Mouse (Mus musculus) olfactory bulb, adult 2 months (tissue): ENCODE measurements around the gene Zfp9. TPM values are rescaled to one million over a fixed set of nuclear protein-coding genes. Genes with fewer than 3 reads are reported as not detected.

Experiments used
- H3K27ac ChIP-seq: fragments of 200-500 bp; 2 replicates; pipeline ENCODE4 v1.5.1; 2012; ENCODE audit warnings: low read depth, low read length; ENCODE audit not compliant: insufficient read depth
- H3K4me1 ChIP-seq: fragments of 200-500 bp; 2 replicates; pipeline ENCODE4 v1.6.1; 2012; ENCODE audit warnings: low read length; ENCODE audit not compliant: control insufficient read depth, insufficient read depth
- H3K4me3 ChIP-seq: fragments of 200-500 bp; 2 replicates; pipeline ENCODE4 v1.5.1; 2012; ENCODE audit warnings: mild to moderate bottlenecking, low read depth, low read length, moderate library complexity; ENCODE audit not compliant: insufficient read depth
- CTCF ChIP-seq: fragments of 200-500 bp; IDR thresholded peaks from 2 replicates; pipeline ENCODE4 v1.5.1; 2012; ENCODE audit warnings: low read depth, mild to moderate bottlenecking, low read length, moderate library complexity; ENCODE audit not compliant: insufficient read depth
- POLR2A ChIP-seq: fragments of 200-500 bp; IDR thresholded peaks from 2 replicates; pipeline ENCODE4 v1.6.1; 2012; ENCODE audit warnings: mild to moderate bottlenecking, low read depth, low read length, moderate library complexity; ENCODE audit not compliant: insufficient read depth
- WGBS: fragments of 180-500 bp; shearing (Covaris S2); methylation state at CpG from one replicate; pipeline ENCODE4 v1.1.7; 2018; 5-methylcytosine and 5-hydroxymethylcytosine counted together
- polyA plus RNA-seq: library from polyadenylated mRNA; stranded (reverse); fragments of >200 nt; gene quantifications from 2 replicates; pipeline ENCODE4 v1.2.4, GENCODE M21; 2012; ENCODE audit warnings: low replicate concordance; ENCODE audit not compliant: missing spikeins, insufficient read depth, insufficient read length

The Zfp9 gene
- polyA plus RNA-seq: not detected in 2 replicates

DNA sequence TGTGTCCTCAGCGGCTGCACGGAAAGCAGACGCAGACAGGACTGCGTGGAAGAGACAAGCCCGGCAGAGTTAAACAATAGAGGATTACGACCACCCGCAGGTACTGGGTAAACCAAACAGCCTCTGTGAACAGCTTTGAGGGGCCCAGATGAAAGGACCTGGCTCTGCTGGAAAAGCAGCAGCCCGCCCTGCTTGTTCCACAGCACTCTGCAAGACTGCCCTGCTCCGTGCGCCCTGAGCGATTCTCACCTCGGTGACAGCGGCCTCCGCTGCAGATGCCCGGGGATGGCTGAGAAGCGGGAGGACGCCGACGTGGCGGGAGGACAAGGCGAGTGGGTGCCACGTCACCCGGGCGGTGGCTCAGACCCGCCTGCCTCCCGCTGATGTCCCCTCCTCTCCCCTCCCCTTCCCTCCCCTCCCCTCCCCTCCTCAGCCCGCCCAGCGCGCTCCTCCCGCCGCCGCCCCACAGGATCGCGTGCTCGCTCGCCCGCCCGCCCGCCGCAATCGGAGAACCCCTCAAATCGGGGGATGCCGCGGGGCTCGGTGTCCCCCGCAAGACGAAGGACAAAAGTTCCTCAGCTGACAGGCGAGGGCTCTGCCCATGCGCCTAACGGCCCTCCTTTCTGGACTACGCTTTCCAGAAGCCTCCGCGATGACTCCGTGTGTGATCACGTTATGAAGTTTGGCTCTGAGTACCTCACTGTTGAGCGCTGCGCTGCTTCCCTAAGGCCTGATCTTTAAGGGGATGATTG lies at the start of gene Zfp9:
Gene Zfp9 (minus strand): TSS at position 364 of the 752 bp plus-strand sequence.
- WGBS: under 1% methylated on average over 45 of the region's 57 CpGs
- peak within 1 kb of the TSS; percentile 60 for H3K4me3 ChIP-seq
- TF ChIP-seq POLR2A (peak; percentile 86), CTCF (no peak)
- peak within 1 kb of the TSS; percentile 18 for H3K27ac ChIP-seq
- no peaks in the 10 kb centered on the region; the same call in 1 of the 2 replicates for H3K4me1 ChIP-seq

DNA sequence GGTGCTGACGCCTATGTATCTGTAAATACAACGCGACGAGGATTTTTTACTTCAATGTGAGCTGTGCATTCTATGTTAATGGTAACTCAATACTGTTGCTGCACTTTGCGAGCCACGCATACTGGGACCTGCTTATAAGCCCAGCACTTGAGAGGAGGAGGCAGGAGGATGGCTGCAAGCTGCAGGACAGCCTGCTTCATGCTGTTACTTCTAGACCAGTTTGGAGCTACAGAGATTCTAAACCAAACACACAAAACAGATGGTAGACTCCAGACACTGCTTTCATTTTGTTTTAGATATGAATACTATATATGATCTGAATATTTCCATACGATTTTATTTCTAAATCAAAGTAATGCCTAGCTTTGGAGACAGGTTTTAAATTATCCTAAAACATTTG lies 41.5 kb upstream of the Zfp9 start:
- no peaks in the 10 kb centered on the region for H3K4me1 ChIP-seq
- no peak for TF ChIP-seq POLR2A
- no peak for TF ChIP-seq CTCF
- 94% methylated on average over 7 of the region's 7 CpGs for WGBS
- H3K4me3 ChIP-seq: no peak overlapping the region
- no peak overlapping the region for H3K27ac ChIP-seq

DNA sequence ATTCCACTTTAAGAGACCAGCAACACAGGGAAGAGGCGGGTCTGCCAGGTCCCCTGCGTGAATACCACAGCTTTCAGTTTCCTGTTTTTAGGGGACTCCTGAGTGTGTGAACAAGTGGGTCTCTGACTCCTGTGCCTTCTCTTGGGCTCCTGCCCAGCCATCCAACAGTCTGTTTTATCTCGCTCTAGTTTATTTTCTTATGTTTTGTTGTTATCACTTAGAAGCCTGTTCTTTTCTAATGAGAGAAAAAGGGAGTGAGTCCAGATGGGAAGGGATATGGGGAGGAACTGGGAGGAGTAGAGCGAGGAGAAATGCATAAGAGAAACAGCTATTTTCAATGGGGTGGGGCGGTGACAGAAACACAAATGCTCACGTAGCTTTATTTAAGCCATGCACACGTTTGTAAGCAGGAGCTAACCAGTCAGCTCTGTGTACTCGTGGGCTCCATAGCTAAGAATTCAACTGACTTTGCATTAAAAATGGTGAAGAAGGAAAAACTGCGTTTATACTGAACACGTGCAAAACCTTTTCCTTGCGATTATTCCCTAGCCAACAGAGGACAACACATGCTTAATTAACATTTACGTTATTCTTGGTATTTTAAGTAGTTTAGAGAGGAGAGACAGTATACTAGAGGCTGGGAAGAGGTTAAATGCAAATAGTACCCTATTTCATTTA lies 34.4 kb upstream of the Zfp9 start:
- no peaks in the 10 kb centered on the region for H3K4me1 ChIP-seq
- WGBS: 89% methylated on average over 12 of the region's 12 CpGs
- no peak for TF ChIP-seq POLR2A
- no peak for TF ChIP-seq CTCF
- H3K4me3 ChIP-seq: no peak overlapping the region
- H3K27ac ChIP-seq: no peak overlapping the region

GRCm38 (mm10) chr6:118499010-118499409 lies 19.9 kb upstream of the Zfp9 start:
- Histone ChIP-seq H3K27ac (no peak overlapping the region), H3K4me1 (no peaks in the 10 kb centered on the region), H3K4me3 (no peak overlapping the region)
- WGBS: 89% methylated on average over 7 of the region's 7 CpGs
- TF ChIP-seq CTCF: no peak
- no peak for TF ChIP-seq POLR2A

DNA sequence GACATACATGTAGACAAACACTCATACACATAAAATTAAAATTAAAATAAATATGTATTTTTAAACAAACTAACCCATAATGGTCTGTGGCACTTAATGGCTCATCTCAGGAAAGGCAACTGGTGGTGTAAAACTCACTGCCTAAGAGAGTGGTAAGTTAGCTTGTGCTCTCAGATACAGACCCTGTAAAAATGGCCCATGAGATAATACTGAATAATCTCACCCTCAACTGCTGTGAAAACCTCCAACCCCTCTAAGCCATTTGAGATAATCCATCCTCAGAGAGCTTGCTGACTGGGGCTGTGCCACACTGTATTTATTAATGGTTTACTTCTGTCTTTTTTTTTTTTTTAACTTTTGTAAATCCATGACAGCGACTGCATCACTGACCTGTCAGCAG lies 3.0 kb upstream of the Zfp9 start:
- no peak overlapping the region for H3K4me3 ChIP-seq
- 91% methylated on average over 1 of the region's 1 CpGs for WGBS
- H3K27ac ChIP-seq: no peak overlapping the region
- TF ChIP-seq POLR2A: no peak
- no peak for TF ChIP-seq CTCF
- no peaks in the 10 kb centered on the region; the same call in 1 of the 2 replicates for H3K4me1 ChIP-seq

DNA sequence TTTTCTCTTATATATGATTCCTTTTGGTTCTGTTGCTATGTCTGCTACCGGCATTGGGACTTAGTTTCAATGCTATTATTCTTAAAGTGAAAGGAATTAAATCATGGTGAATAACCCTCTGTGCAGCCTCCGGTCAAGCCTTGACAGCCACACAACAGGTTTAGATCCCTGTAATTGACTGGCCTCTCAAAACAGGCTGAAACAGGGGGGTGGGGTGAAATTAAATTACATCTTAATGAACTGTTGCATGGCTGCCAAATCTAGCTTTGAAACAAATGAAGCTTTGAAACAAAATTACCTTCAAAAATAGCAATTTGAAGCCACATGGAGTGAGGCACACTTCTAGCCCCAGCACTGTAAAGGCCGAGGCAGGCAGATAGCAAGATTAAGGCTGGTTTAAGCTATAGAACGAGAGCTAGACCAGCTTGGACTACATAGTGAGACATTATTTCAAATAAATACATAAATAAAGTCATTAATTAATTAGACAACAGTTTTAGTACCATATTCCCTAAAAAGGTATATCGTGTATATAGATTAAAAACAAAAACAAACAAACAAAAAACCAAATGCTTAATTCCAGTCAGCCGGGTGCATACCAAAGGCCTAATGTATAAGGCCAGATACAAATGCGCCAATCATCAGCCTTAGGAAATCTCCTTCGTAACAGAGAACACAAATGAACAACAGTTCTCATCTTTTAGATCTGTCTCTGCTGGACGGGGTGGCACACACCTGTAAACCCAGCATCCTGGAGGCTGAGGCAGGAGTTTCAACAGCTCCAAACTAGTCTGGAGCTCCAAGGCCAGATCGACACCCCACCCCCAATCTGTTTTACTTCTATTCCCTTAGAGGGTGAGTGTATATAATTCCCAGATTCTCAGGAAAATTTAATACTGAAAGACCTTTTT lies 990 bp downstream of the Zfp9 start:
- Histone ChIP-seq H3K4me3 (peak overlapping the region; percentile 60), H3K4me1 (no peaks in the 10 kb centered on the region; the same call in 1 of the 2 replicates), H3K27ac (no peak overlapping the region)
- TF ChIP-seq CTCF: no peak
- no peak for TF ChIP-seq POLR2A
- WGBS: 15% methylated on average over 10 of the region's 10 CpGs

DNA sequence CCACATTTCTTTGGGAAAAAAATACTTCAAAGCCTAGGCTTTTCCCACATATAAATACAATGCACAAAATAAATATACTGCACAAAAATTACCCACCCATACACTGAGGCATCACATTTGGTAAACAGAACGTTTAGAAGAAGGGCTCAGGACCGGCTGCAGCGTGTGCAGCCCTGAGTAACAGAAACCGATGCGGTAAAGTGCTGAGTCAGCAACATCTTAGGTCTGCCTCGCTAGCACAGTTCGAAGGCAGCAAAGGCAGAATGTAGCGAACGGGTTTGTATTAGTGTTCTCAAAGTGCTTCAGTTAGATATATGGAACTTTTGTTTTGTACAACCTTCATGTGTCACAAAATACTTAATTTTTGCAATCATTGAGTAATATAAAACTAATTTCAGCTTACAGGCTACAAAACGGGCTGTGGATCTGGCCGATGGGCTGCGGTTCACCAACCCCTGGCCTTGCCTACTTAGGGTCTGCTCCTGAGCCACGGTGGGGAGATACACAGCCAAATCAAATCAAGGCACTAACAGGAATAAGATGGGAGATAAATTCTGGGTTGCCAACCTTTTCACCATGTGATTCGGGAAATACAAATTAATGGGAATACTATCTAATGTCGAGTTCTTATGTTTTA lies 16.9 kb downstream of the Zfp9 start:
- Histone ChIP-seq H3K4me1 (no peaks in the 10 kb centered on the region), H3K27ac (no peak overlapping the region), H3K4me3 (no peak overlapping the region)
- 84% methylated on average over 15 of the region's 15 CpGs for WGBS
- TF ChIP-seq CTCF (no peak), POLR2A (no peak)

DNA sequence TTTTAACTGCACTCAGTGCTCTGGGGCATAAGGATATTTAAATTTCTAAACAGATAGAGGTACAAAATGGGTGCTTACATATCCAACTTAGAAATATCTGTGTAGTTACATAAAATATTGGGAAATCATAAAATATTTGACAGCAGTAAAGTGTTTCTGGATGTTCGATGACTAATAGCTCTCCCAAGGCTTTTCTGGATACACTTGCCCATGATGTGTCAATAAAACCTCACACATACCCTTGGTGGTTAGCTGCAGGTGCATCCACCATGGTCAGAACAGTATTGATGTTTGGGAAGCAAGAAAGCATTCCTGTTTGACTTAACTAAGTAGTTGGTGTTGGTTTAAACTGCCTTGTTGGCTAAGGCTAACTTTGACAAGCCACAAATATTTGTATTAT lies 21.4 kb downstream of the Zfp9 start:
- no peaks in the 10 kb centered on the region for H3K4me1 ChIP-seq
- no peak overlapping the region for H3K4me3 ChIP-seq
- no peak for TF ChIP-seq POLR2A
- TF ChIP-seq CTCF: no peak
- H3K27ac ChIP-seq: no peak overlapping the region
- 95% methylated on average over 1 of the region's 1 CpGs for WGBS
